Mouse (Mus musculus) liver, embryonic 14.5 days (tissue): Measurements from ENCODE around the gene B3gnt3. TPM values are rescaled to one million over a fixed set of nuclear protein-coding genes. Genes with fewer than 3 reads are reported as not detected.
A peak's percentile ranks its signal among the peaks of the same experiment; 100 is the strongest.
"Not testable (repeated sequence)": the region's sequence is repeated elsewhere in the genome, so short reads cannot be mapped to it uniquely, and the experiment has no call there.

Experiments used
- ATAC-seq: fragments of 200-750 bp; cut with Nextera tagmentation; 2 replicates; pipeline ENCODE4 v1.8.0; 2017; ENCODE audit warnings: moderate number of reproducible peaks, mild to moderate bottlenecking, moderate library complexity; ENCODE audit not compliant: insufficient read depth
- DNase-seq, 3 experiments: peaks; one replicate each; pipeline ENCODE4 v3.0.0-alpha.2; 2012 to 2013; ENCODE audit warnings: low read depth in 3 of 3, low spot score in 3 of 3
- H3K27ac ChIP-seq: fragments of 300-500 bp; sonication (generic); 2 replicates; pipeline ENCODE4 v1.5.1; 2014; ENCODE audit warnings: moderate library complexity, mild to moderate bottlenecking, control low read depth, inconsistent platforms
- H3K27me3 ChIP-seq: fragments of 300-500 bp; sonication (generic); 2 replicates; pipeline ENCODE4 v1.6.1; 2014; ENCODE audit warnings: mild to moderate bottlenecking, low read length, moderate library complexity; ENCODE audit not compliant: control insufficient read depth, insufficient read depth
- H3K36me3 ChIP-seq: fragments of 300-500 bp; sonication (generic); replicated peaks from 2 replicates; pipeline ENCODE4 v1.6.1; 2014; ENCODE audit warnings: low read depth; ENCODE audit not compliant: control insufficient read depth, insufficient read depth
- H3K4me1 ChIP-seq, 2 experiments: fragments of 200-500 bp in 1 of 2; fragments of 300-500 bp in 1 of 2; sonication (generic) in 1 of 2; replicated peaks; 2 replicates each; pipeline ENCODE4 v1.6.1; 2012 to 2014; ENCODE audit warnings: antibody characterized with exemption in 1 of 2, inconsistent platforms in 1 of 2, low read length in 1 of 2; ENCODE audit not compliant: control insufficient read depth in 2 of 2, insufficient read depth in 2 of 2
- H3K4me2 ChIP-seq: fragments of 300-500 bp; sonication (generic); 2 replicates; pipeline ENCODE4 v1.6.1; 2014; ENCODE audit warnings: low read depth, mild to moderate bottlenecking, control low read depth, moderate library complexity
- H3K4me3 ChIP-seq, 2 experiments: fragments of 200-500 bp in 1 of 2; fragments of 300-500 bp in 1 of 2; sonication (generic) in 1 of 2; 2 replicates each; pipeline ENCODE4 v1.5.1; 2012 to 2014; ENCODE audit warnings: low read depth in 2 of 2, low read length in 2 of 2, mild to moderate bottlenecking in 2 of 2, control low read depth in 1 of 2, inconsistent platforms in 1 of 2, moderate library complexity in 1 of 2; ENCODE audit not compliant: insufficient read depth in 1 of 2
- H3K9ac ChIP-seq: fragments of 300-500 bp; sonication (generic); replicated peaks from 2 replicates; pipeline ENCODE4 v1.6.1; 2014; ENCODE audit warnings: mild to moderate bottlenecking, control low read depth, moderate library complexity
- H3K9me3 ChIP-seq: fragments of 300-500 bp; sonication (generic); 2 replicates; pipeline ENCODE4 v1.6.1; 2016; ENCODE audit warnings: low read length, mixed read lengths; ENCODE audit not compliant: control insufficient read depth
- CTCF ChIP-seq: IDR thresholded peaks from 2 replicates; pipeline ENCODE4 v1.5.1; 2016; ENCODE audit warnings: antibody characterized with exemption, low read depth, control low read depth
- EP300 ChIP-seq: IDR thresholded peaks from 2 replicates; pipeline ENCODE4 v1.6.1; 2016; ENCODE audit warnings: antibody characterized with exemption, low read depth
- WGBS: fragments of 180-500 bp; shearing (Covaris S2); extraction: QIAGEN DNeasy Blood & Tissue Kit; methylation state at CpG from one replicate; pipeline ENCODE4 v1.1.7; 2014; ENCODE audit not compliant: insufficient replicate concordance; 5-methylcytosine and 5-hydroxymethylcytosine counted together
- polyA plus RNA-seq, 2 experiments: library from polyadenylated mRNA; depleted of rRNA in 1 of 2; stranded (reverse) in 1 of 2; unstranded in 1 of 2; fragments of >200 nt; fragmentation: Nextera tagmentation in 1 of 2; extraction: Ambion mirVana in 1 of 2; gene quantifications; 2 replicates each; pipeline versions ENCODE4 v1.2.1 to v1.2.3; 2012 to 2014

Gene B3gnt3
- polyA plus RNA-seq, 2 experiments: 1.8 to 2.2 TPM

- ATAC-seq (no peak), DNase-seq (no peak)
- no peaks in the 10 kb centered on the region for H3K27me3 ChIP-seq
- H3K9me3 ChIP-seq: no peaks in the 10 kb centered on the region
- H3K9ac ChIP-seq: no peak overlapping the region
- H3K4me2 ChIP-seq: no peak overlapping the region
- WGBS: 63% methylated on average over 8 of the region's 8 CpGs
- H3K4me3 ChIP-seq: no peak overlapping the region
- no peaks in the 10 kb centered on the region; the same call in 1 of the 2 replicates for H3K36me3 ChIP-seq
- H3K27ac ChIP-seq: no peak overlapping the region
- H3K4me1 ChIP-seq: no peaks in the 10 kb centered on the region
- TF ChIP-seq CTCF (no peak), EP300 (no peak)
These were observed 13.9 kb upstream of the B3gnt3 start for GRCm38 (mm10) chr8:71715531-71715930.

GRCm38 (mm10) chr8:71711574-71711973 is 10.0 kb upstream of the B3gnt3 start:
- no peak overlapping the region for H3K4me3 ChIP-seq
- no peak overlapping the region for H3K4me2 ChIP-seq
- ATAC-seq (no peak), DNase-seq (no peak)
- no peaks in the 10 kb centered on the region for H3K4me1 ChIP-seq
- no peak overlapping the region for H3K27ac ChIP-seq
- no peaks in the 10 kb centered on the region for H3K27me3 ChIP-seq
- H3K9me3 ChIP-seq: no peaks in the 10 kb centered on the region
- TF ChIP-seq EP300 (no peak), CTCF (no peak)
- H3K9ac ChIP-seq: no peak overlapping the region
- WGBS: 65% methylated on average over 2 of the region's 2 CpGs
- no peaks in the 10 kb centered on the region; the same call in 1 of the 2 replicates for H3K36me3 ChIP-seq

- no peak overlapping the region for H3K27ac ChIP-seq
- peaks cover 0 to under 1% of the 10 kb centered on the region in 2 experiments; a peak in 1 of 4 replicates for H3K4me1 ChIP-seq
- DNase-seq (peak; percentile 60 to 66 (median 62)), ATAC-seq (peak; percentile 63)
- no peaks in the 10 kb centered on the region for H3K27me3 ChIP-seq
- 33% methylated on average over 25 of the region's 25 CpGs for WGBS
- TF ChIP-seq EP300: no peak
- TF ChIP-seq CTCF: peak; percentile 90
- H3K9me3 ChIP-seq: no peaks in the 10 kb centered on the region
- no peaks in the 10 kb centered on the region; the same call in 1 of the 2 replicates for H3K36me3 ChIP-seq
- H3K4me2 ChIP-seq: peak overlapping the region; percentile 38
- no peak overlapping the region for H3K4me3 ChIP-seq
- no peak overlapping the region for H3K9ac ChIP-seq
These were observed 8.3 kb upstream of the B3gnt3 start for GRCm38 (mm10) chr8:71709800-71710446.

DNA sequence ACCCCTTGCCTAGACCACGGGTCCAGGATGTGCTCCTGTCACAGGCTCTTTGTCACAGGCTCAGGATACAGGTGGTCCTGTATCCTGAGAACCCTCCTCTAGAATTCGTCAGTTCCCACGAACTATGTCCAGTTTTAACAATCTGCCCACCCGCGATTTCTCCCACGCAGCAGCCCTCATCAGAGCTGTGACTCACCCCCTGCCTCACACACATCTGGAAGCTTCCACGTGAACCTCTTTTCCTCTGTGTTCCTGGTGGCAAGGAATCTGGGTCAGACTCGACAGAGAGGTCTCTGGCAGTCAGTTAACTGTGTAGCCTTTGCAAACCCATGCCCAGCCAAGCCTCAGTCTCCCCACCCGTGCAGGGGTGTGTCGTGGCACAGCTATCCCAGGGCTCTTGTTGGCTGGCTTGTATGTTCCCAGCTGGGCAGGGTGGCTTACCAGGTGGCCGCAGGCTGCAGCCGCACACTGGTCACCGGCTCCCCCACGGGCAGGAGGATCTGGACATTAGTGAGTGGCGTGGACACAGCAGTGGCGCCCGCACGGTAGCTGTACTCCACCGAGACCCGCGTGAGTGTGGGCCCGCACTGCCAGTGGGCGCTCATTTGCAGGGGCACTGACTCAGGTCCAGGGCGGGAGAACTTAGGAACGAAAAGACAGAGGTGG is 7.7 kb upstream of the B3gnt3 start:
- Histone ChIP-seq H3K4me1 (peaks cover 0 to 4% of the 10 kb centered on the region in 2 experiments; a peak in 2 of 4 replicates), H3K9me3 (no peaks in the 10 kb centered on the region), H3K4me3 (no peak overlapping the region), H3K9ac (no peak overlapping the region), H3K27me3 (no peaks in the 10 kb centered on the region), H3K36me3 (no peaks in the 10 kb centered on the region; the same call in 1 of the 2 replicates), H3K27ac (no peak overlapping the region), H3K4me2 (no peak overlapping the region; the same call in 1 of the 2 replicates)
- WGBS: 62% methylated on average over 25 of the region's 25 CpGs
- peak; percentile 10; the same call in 1 of the 2 replicates for ATAC-seq
- DNase-seq: no peak
- TF ChIP-seq EP300 (no peak), CTCF (no peak)

GRCm38 (mm10) chr8:71707874-71708273 is 6.3 kb upstream of the B3gnt3 start:
- H3K9me3 ChIP-seq: no peaks in the 10 kb centered on the region
- H3K4me2 ChIP-seq: no peak overlapping the region
- DNase-seq (peak in 2 of 3 experiments; percentile 46 to 48), ATAC-seq (no peak)
- H3K27ac ChIP-seq: no peak overlapping the region
- TF ChIP-seq EP300 (no peak), CTCF (peak; percentile 93)
- H3K9ac ChIP-seq: no peak overlapping the region
- no peak overlapping the region for H3K4me3 ChIP-seq
- no peaks in the 10 kb centered on the region; the same call in 1 of the 2 replicates for H3K36me3 ChIP-seq
- peaks cover 8 to 17% of the 10 kb centered on the region in 2 experiments for H3K4me1 ChIP-seq
- H3K27me3 ChIP-seq: no peaks in the 10 kb centered on the region
- WGBS: 32% methylated on average over 8 of the region's 8 CpGs

DNA sequence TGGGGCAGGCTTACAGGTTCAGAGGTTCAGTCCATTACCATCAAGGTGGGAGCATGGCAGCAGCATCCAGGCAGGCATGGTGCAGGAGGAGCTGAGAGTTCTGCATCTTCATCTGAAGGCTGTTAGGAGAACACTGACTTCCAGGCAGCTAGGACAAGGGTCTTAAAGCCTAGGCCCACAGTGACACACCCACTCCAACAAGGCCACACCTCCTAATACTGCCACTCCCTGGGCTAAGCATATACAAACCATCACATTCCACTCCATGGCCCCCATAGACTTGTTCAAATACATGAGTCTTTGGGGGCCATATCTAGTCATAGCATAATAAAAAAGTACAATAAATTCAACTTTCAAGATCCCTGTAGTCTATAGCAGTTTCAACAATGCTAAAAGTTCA is 1.8 kb upstream of the B3gnt3 start:
- H3K4me2 ChIP-seq: peak overlapping the region; percentile 80
- peak overlapping the region; percentile 79 for H3K9ac ChIP-seq
- H3K36me3 ChIP-seq, H3K9me3 ChIP-seq, DNase-seq: not testable (repeated sequence)
- H3K27me3 ChIP-seq: peaks cover 19% of the 10 kb centered on the region
- ATAC-seq: peak; percentile 80
- H3K4me3 ChIP-seq: peak overlapping the region; percentile 54 to 72
- H3K27ac ChIP-seq: peak overlapping the region; percentile 91
- H3K4me1 ChIP-seq: peaks cover 24 to 35% of the 10 kb centered on the region in 2 experiments
